Mouse (Mus musculus) midbrain, embryonic 13.5 days (tissue): ENCODE measurements around the gene Tnfsf15. TPM values are rescaled to one million over a fixed set of nuclear protein-coding genes. Genes with fewer than 3 reads are reported as not detected.

ENCODE experiments used
- ATAC-seq: fragments of 200-750 bp; cut with Nextera tagmentation; 2 replicates; pipeline ENCODE4 v1.8.0; 2017; ENCODE audit warnings: mild to moderate bottlenecking, moderate TSS enrichment, moderate library complexity
- H3K27ac ChIP-seq: fragments of 300-500 bp; sonication (generic); 2 replicates; pipeline ENCODE4 v1.5.1; 2015; ENCODE audit warnings: inconsistent platforms, mild to moderate bottlenecking, moderate library complexity
- H3K27me3 ChIP-seq: fragments of 300-500 bp; sonication (generic); 2 replicates; pipeline ENCODE4 v1.6.1; 2015; ENCODE audit warnings: mild to moderate bottlenecking, inconsistent platforms
- H3K36me3 ChIP-seq: fragments of 300-500 bp; sonication (generic); 2 replicates; pipeline ENCODE4 v1.6.1; 2015; ENCODE audit warnings: mild to moderate bottlenecking, inconsistent platforms
- H3K4me1 ChIP-seq: fragments of 300-500 bp; sonication (generic); replicated peaks from 2 replicates; pipeline ENCODE4 v1.6.1; 2015; ENCODE audit warnings: inconsistent platforms
- H3K4me2 ChIP-seq: fragments of 300-500 bp; sonication (generic); replicated peaks from 2 replicates; pipeline ENCODE4 v1.6.1; 2015; ENCODE audit warnings: moderate library complexity, mild to moderate bottlenecking, inconsistent platforms
- H3K4me3 ChIP-seq: fragments of 300-500 bp; sonication (generic); replicated peaks from 2 replicates; pipeline ENCODE4 v1.5.1; 2015; ENCODE audit warnings: mild to moderate bottlenecking, inconsistent platforms
- H3K9ac ChIP-seq: fragments of 300-500 bp; sonication (generic); replicated peaks from 2 replicates; pipeline ENCODE4 v1.6.1; 2015; ENCODE audit warnings: mild to moderate bottlenecking, inconsistent platforms
- H3K9me3 ChIP-seq: fragments of 300-500 bp; sonication (generic); 2 replicates; pipeline ENCODE4 v1.6.1; 2016; ENCODE audit warnings: mild to moderate bottlenecking, inconsistent platforms
- WGBS: fragments of 180-500 bp; shearing (Covaris S2); methylation state at CpG from one replicate; pipeline ENCODE4 v1.1.7; 2015; 5-methylcytosine and 5-hydroxymethylcytosine counted together
- polyA plus RNA-seq: library from polyadenylated mRNA; unstranded; fragments of >200 nt; fragmentation: Nextera tagmentation; extraction: Ambion mirVana; gene quantifications from 2 replicates; pipeline ENCODE4 v1.2.1, GENCODE M21; 2015

The Tnfsf15 gene
- polyA plus RNA-seq, 1 experiment from 2014 or later, result not detected

DNA sequence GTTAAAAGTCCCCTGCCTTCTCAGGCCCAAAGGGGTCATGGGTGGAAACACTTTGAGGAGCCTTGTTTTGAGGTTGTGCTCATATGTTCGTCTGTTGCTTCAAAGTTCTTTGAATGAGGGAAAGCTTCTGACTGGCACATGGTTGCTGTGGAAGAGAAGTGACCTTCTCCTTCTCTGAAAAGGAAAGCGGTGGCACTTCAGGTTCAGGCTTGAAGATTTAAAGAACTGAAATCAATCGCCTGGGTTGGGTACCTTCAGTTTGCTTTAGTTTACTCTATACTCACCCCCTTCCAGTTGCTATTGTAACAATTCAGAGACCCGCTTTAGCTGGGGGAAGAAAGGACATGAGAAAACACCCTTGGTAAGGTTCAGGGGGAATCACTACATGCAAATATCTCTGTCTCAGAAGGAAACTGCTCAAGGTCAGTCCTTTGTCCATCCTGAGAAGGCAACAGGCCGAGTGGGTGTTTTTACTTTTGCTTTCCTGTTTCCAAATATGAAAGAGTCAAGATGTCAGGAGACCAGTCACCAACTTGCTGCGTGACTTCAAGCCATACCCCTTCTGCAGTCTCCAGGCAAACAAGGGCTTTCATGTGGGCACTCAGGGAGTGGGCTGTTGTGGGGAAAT lies 12.7 kb upstream of the Tnfsf15 start:
- no peak overlapping the region for H3K4me3 ChIP-seq
- no peak for ATAC-seq
- no peaks in the 10 kb centered on the region for H3K36me3 ChIP-seq
- no peaks in the 10 kb centered on the region; the same call in 1 of the 2 replicates for H3K4me1 ChIP-seq
- no peak overlapping the region for H3K9ac ChIP-seq
- WGBS, result 89% methylated on average over 6 of the region's 6 CpGs
- no peaks in the 10 kb centered on the region for H3K27me3 ChIP-seq
- H3K27ac ChIP-seq, result no peak overlapping the region
- no peak overlapping the region for H3K4me2 ChIP-seq
- no peaks in the 10 kb centered on the region for H3K9me3 ChIP-seq

GRCm38 (mm10) chr4:63756072-63756471 lies 11.2 kb upstream of the Tnfsf15 start:
- no peaks in the 10 kb centered on the region for H3K36me3 ChIP-seq
- 60% methylated on average over 2 of the region's 2 CpGs for WGBS
- H3K9ac ChIP-seq, result no peak overlapping the region
- no peak for ATAC-seq
- H3K27me3 ChIP-seq, result no peaks in the 10 kb centered on the region
- no peak overlapping the region for H3K4me2 ChIP-seq
- no peak overlapping the region for H3K27ac ChIP-seq
- no peak overlapping the region for H3K4me3 ChIP-seq
- no peaks in the 10 kb centered on the region; the same call in 1 of the 2 replicates for H3K4me1 ChIP-seq
- no peaks in the 10 kb centered on the region for H3K9me3 ChIP-seq

GRCm38 (mm10) chr4:63754467-63755020 lies 9.6 kb upstream of the Tnfsf15 start:
- WGBS, result 72% methylated on average over 9 of the region's 9 CpGs
- ATAC-seq, result no peak

DNA sequence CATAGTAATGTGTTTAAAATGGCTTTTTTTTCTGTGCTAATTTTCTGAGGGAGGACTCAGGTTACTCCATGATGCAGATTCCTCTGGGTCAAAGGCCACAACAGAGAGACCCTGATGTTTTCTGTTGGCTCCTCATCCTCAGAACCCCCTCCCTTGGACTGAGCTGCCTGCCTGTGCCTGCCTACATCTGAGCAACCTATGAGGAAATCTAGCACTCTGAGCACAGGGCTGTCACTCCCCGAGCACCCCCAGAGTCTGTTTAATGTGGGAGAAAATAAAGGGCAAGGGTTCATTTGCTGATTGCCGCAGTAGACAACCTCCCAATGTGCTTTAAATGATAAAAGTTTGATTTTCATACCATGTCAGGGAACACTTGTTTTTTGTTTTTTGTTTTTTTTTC lies 8.9 kb upstream of the Tnfsf15 start:
- H3K27me3 ChIP-seq, result no peaks in the 10 kb centered on the region; the same call in 1 of the 2 replicates
- no peaks in the 10 kb centered on the region for H3K9me3 ChIP-seq
- no peak overlapping the region for H3K4me3 ChIP-seq
- no peak overlapping the region for H3K9ac ChIP-seq
- H3K4me2 ChIP-seq, result no peak overlapping the region
- H3K36me3 ChIP-seq, result no peaks in the 10 kb centered on the region
- no peaks in the 10 kb centered on the region; the same call in 1 of the 2 replicates for H3K4me1 ChIP-seq
- no peak overlapping the region for H3K27ac ChIP-seq
- 87% methylated on average over 2 of the region's 2 CpGs for WGBS
- no peak for ATAC-seq

More at GRCm38 (mm10) chr4:63754467-63755020, 9.6 kb upstream of the Tnfsf15 start:
- H3K27ac ChIP-seq, result no peak overlapping the region
- H3K9ac ChIP-seq, result no peak overlapping the region
- no peaks in the 10 kb centered on the region; the same call in 1 of the 2 replicates for H3K4me1 ChIP-seq
- no peaks in the 10 kb centered on the region for H3K36me3 ChIP-seq
- no peak overlapping the region for H3K4me2 ChIP-seq
- no peaks in the 10 kb centered on the region; the same call in 1 of the 2 replicates for H3K27me3 ChIP-seq
- no peak overlapping the region for H3K4me3 ChIP-seq
- H3K9me3 ChIP-seq, result no peaks in the 10 kb centered on the region

- Histone ChIP-seq H3K9ac (no peak overlapping the region), H3K36me3 (no peaks in the 10 kb centered on the region), H3K4me2 (no peak overlapping the region), H3K27ac (no peak overlapping the region), H3K4me1 (no peaks in the 10 kb centered on the region; the same call in 1 of the 2 replicates), H3K4me3 (no peak overlapping the region), H3K27me3 (no peaks in the 10 kb centered on the region; the same call in 1 of the 2 replicates), H3K9me3 (no peaks in the 10 kb centered on the region)
- WGBS, result 70% methylated on average over 16 of the region's 16 CpGs
- ATAC-seq, result no peak
These were observed 8.0 kb upstream of the Tnfsf15 start for GRCm38 (mm10) chr4:63752687-63753523.

GRCm38 (mm10) chr4:63748061-63748730 lies 3.3 kb upstream of the Tnfsf15 start:
- 82% methylated on average over 3 of the region's 3 CpGs for WGBS
- H3K9me3 ChIP-seq, result no peaks in the 10 kb centered on the region
- H3K27ac ChIP-seq, result no peak overlapping the region
- H3K4me2 ChIP-seq, result no peak overlapping the region
- H3K4me3 ChIP-seq, result no peak overlapping the region
- no peaks in the 10 kb centered on the region; the same call in 1 of the 2 replicates for H3K27me3 ChIP-seq
- ATAC-seq, result no peak
- H3K4me1 ChIP-seq, result no peaks in the 10 kb centered on the region
- H3K9ac ChIP-seq, result no peak overlapping the region
- H3K36me3 ChIP-seq, result no peaks in the 10 kb centered on the region

- Histone ChIP-seq H3K9ac (no peak overlapping the region), H3K4me1 (no peaks in the 10 kb centered on the region), H3K4me2 (no peak overlapping the region), H3K27me3 (no peaks in the 10 kb centered on the region; the same call in 1 of the 2 replicates), H3K4me3 (no peak overlapping the region), H3K9me3 (no peaks in the 10 kb centered on the region), H3K36me3 (no peaks in the 10 kb centered on the region), H3K27ac (no peak overlapping the region)
- 80% methylated on average over 6 of the region's 6 CpGs for WGBS
- ATAC-seq, result no peak
These were observed 358 bp upstream of the Tnfsf15 start for GRCm38 (mm10) chr4:63745271-63745670.

DNA sequence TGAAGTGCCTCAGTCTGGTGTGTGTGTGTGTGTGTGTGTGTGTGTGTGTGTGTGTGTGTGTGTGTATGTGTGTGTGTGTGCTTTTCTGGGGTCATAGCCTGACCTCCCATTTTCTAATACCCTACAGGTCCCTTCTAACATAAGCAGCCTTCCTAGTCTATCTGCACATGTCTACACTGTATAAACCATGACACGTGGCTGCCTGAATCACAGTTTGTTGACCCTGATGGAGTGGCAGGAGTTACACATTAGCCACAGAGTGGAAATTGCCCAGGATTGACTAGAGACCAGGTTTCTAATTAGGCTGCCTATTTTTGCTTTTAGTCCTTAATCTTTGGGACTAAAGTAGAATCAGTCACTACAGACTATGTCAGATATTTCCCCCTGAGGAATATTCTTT lies 1.3 kb downstream of the Tnfsf15 start:
- WGBS, result 57% methylated on average over 1 of the region's 1 CpGs

GRCm38 (mm10) chr4:63742763-63743371 lies 2.0 kb downstream of the Tnfsf15 start:
- 84% methylated on average over 5 of the region's 5 CpGs for WGBS
- no peaks in the 10 kb centered on the region for H3K9me3 ChIP-seq
- no peak for ATAC-seq

More for the DNA sequence above, 1.3 kb downstream of the Tnfsf15 start:
- no peak overlapping the region for H3K4me2 ChIP-seq
- H3K9me3 ChIP-seq, result no peaks in the 10 kb centered on the region
- H3K9ac ChIP-seq, result no peak overlapping the region
- H3K36me3 ChIP-seq, result no peaks in the 10 kb centered on the region
- no peaks in the 10 kb centered on the region for H3K27me3 ChIP-seq
- no peaks in the 10 kb centered on the region for H3K4me1 ChIP-seq
- no peak overlapping the region for H3K4me3 ChIP-seq
- no peak overlapping the region for H3K27ac ChIP-seq
- no peak for ATAC-seq

DNA sequence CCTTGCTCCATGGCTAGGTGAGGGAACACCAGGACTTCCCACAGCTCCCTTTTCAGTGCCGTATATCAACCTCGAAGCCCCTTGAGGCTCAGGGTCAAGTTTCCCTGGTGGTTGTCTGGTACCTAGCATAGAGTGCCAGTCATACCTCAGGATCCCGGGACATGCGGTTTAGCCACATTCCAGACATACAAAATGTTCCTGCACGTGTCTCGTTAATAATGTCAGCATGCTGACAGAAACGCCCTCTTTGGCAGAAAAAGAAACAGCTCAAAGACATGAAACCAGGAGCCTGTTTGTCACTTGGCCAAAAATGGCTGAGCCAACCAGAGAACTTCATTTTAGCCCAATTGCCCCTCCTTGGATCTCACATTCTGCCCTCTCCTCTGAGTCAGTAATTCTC lies 2.8 kb downstream of the Tnfsf15 start:
- 77% methylated on average over 7 of the region's 7 CpGs for WGBS
- no peak for ATAC-seq
- H3K4me2 ChIP-seq, result no peak overlapping the region

More at GRCm38 (mm10) chr4:63742763-63743371, 2.0 kb downstream of the Tnfsf15 start:
- Histone ChIP-seq H3K4me3 (no peak overlapping the region), H3K4me1 (no peaks in the 10 kb centered on the region), H3K9ac (no peak overlapping the region), H3K36me3 (no peaks in the 10 kb centered on the region), H3K27ac (no peak overlapping the region), H3K4me2 (no peak overlapping the region), H3K27me3 (no peaks in the 10 kb centered on the region)

DNA sequence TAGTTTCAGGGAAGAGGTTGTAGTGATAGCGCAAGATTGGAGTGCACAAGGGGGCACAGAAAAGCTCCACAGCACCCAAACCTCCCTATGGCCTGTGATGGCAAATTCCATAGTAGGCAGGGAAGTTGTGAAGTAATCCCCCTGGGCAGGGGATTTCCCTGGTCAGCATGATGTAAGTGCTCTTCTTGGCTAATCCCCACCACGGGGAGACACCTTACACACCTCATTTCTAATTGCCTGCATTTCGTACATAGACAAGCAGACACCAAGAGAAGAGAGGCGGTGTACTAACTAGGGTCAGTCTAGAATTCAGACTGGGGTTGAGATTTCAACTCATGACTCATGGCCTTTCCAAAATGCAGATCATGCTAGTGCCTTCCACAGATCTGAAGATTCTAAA lies 4.2 kb downstream of the Tnfsf15 start:
- H3K9me3 ChIP-seq, result no peaks in the 10 kb centered on the region
- H3K9ac ChIP-seq, result no peak overlapping the region
- H3K27ac ChIP-seq, result no peak overlapping the region
- H3K27me3 ChIP-seq, result no peaks in the 10 kb centered on the region
- H3K4me2 ChIP-seq, result no peak overlapping the region
- no peaks in the 10 kb centered on the region for H3K36me3 ChIP-seq
- ATAC-seq, result no peak
- no peak overlapping the region for H3K4me3 ChIP-seq
- 73% methylated on average over 4 of the region's 4 CpGs for WGBS
- H3K4me1 ChIP-seq, result no peaks in the 10 kb centered on the region

More for the DNA sequence above, 2.8 kb downstream of the Tnfsf15 start:
- Histone ChIP-seq H3K9me3 (no peaks in the 10 kb centered on the region), H3K4me3 (no peak overlapping the region), H3K36me3 (no peaks in the 10 kb centered on the region), H3K27me3 (no peaks in the 10 kb centered on the region), H3K9ac (no peak overlapping the region), H3K27ac (no peak overlapping the region), H3K4me1 (no peaks in the 10 kb centered on the region)
